Mouse (Mus musculus) testis, postnatal 10 days (tissue): ENCODE data around the gene Stxbp4.

Source experiments
- DNase-seq: peaks from one replicate; pipeline ENCODE4 v3.0.0; 2021; ENCODE audit warnings: low spot score

The Stxbp4 gene

GRCm38 (mm10) chr11:90650231-90650885, 12.5 kb upstream of the Stxbp4 start:
- DNase-seq: no peak

- no peak for DNase-seq
Observed at GRCm38 (mm10) chr11:90649777-90650176, 11.9 kb upstream of the Stxbp4 start.

DNA sequence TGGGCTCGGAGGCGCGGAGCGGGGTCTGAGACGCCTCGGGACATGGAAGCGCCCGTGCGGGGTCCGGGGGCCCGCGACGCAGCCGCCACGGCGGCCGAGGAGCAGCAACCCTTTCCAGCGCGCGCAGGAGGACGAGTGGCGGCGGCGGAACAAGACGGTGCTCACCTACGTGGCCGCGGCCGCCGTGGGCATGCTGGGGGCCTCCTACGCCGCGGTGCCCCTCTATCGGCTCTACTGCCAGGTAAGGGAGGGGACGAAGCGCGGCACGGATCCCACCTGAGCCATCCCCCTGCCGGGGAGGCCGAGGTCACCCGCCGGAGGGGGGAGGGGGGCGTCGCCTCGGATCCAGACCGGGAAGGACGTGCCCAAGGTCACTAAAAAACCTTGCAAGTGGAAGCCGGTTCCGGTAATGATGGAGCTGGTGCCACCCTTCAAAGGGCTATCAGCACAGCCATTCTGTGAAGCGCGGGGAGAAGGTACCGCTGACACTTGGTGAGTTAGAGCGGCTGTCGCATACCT, 487 bp upstream of the Stxbp4 start:
- peak; percentile 78 for DNase-seq

DNA sequence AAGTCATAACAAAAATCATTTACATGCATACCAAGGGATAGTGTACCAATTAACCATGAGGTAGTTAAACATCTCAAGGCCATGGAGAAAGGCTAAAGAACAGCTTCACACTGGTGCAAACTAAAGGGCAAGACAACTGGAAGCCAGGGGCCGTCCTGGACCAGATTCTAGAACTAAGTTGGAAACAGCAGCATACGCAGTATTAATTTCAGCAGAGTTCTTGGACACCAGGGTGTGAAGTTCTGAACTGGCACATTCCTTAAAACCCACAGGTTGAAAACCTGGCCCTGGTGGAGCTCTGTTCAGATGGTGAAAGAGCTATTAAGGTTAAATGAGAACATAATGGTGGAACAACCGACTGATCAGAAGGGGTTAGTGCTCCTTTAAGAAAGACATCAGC, 3.2 kb downstream of the Stxbp4 start:
- DNase-seq: no peak

- DNase-seq: no peak
Observed at GRCm38 (mm10) chr11:90632480-90632879, 5.4 kb downstream of the Stxbp4 start.

GRCm38 (mm10) chr11:90627751-90628150, 10.1 kb downstream of the Stxbp4 start:
- no peak for DNase-seq

DNA sequence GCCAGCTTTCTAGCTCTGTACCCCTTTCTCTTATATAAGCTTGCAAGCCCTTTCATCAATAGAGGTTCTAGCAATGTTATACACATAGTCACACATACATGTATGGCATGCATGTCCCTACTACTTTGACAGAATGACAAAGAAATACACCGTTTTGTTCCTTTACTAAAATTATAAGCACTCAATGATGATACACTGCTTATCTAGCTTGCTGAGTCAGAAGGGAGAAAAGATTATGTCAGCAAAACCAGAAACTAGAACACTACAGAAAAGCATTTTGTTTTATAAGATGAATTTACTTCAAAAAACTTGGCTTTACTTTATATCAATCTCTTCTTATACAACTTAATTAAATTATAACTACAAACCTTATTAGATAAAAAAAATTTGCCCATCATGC, 12.7 kb downstream of the Stxbp4 start:
- DNase-seq: no peak

DNA sequence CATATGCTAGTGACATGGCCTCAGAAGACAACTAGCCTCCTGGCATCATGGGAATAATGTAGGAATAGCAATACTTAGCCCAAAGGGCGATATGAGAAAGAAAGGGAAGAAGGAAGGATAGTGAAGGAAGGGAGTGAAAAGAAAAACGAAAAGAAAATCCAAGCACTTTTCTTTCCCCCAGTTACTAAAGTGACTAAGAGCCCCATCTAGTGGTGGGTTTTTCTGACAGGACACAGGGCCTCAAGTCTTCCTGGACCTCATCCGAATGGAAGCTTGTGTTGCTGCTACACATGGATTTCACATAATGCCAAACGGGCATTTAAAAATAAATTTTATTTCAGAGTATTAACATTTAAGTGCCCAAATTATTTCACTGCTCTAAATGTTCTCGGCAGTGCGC, 14.4 kb downstream of the Stxbp4 start:
- peak; percentile 49 for DNase-seq

DNA sequence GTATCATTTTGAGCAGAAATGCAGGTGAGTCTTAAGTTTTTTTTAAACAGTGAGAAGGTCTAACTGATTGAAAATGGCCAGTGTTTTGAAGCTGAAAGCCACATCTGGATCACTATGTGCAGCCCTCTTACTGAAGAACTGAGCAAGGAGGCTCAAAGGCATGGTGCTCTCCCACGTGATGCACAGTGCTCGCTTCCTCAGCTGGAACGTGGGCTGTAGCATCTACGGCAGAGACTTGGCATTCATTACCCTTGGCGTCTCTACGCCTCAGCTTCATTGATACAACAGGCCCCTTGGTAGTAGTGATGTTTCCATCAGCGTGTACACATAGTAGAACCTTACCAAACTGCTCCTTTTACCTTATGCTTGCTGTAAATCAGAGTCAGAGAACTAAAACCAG, 15.4 kb downstream of the Stxbp4 start:
- no peak for DNase-seq

GRCm38 (mm10) chr11:90622044-90622443, 15.8 kb downstream of the Stxbp4 start:
- no peak for DNase-seq

DNA sequence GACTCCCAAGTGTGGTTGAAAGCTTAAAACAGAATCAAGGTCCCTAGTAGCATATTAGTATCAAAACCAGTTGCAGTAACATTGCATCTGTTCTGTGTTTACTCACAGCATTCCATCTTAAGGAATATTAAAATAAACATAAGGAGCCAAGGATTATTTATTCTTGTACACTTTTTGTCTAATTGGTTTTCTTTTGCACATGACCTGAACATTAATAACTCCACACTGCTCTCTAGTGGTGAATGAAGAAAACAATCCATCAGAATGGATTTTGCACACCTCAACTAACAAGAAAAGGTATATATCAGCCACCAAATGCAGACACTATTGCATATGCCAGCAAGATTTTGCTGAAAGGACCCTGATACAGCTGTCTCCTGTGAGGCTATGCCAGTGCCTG, 21.5 kb downstream of the Stxbp4 start:
- no peak for DNase-seq

GRCm38 (mm10) chr11:90614743-90615142, 23.1 kb downstream of the Stxbp4 start:
- DNase-seq: no peak

GRCm38 (mm10) chr11:90612118-90612517, 25.8 kb downstream of the Stxbp4 start:
- DNase-seq: no peak

- DNase-seq: no peak
Observed at GRCm38 (mm10) chr11:90603066-90603465, 34.8 kb downstream of the Stxbp4 start.

DNA sequence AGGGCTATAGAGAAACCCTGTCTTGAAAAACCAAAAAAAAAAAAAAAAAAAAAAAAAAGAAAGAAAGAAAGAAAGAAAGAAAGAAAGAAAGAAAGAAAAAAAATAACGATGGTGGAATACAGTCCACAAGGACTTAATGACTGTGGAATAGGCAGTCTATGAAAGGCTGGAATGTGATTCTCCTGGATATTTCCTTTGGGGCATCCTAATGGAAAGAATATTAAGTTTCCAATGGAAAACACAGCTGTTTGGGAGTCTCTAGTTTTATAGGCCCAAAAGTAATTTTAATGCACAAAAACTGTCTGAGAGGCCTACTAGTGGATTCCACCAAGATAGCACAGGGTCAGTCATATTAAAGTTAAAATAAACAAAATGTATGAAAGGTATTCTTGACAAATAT, 42.1 kb downstream of the Stxbp4 start:
- DNase-seq: no peak

DNA sequence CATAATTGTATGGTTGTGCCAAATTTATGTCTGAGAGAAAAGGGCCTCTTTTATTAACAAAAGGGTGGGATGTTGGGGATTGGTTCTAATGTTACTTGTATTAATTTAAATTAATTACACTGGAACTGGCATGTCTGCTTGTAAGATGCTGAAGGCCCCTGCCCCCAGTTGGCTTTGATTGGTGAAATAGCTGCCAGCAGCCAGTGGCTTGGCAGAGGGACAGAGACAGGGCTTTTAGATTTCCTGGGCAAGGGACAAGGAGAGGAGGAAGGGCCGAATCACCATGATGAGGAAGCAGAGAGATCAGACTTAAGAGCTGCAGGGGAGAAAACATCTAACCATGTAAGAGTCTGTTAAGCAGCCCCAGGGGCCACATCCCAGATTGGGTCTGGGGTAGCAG, 46.9 kb downstream of the Stxbp4 start:
- no peak for DNase-seq

DNA sequence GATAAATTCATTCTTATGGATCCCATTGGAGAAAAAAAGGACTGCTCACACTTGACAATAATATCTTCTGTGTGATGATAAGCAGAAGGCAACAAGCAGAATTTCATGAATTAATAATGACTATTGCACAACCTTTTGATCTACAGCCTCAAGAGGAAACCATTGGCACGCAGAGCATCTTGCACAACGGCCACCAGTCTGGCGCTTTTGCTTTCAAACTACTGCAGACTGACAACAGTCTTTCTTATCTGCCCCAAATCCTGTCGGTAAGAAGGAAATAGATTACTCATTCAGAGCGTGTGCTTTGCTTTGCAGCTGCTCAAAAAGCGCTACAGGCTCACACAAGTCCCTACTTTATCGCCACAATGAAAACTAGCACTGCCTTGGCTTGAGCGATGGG, 51.7 kb downstream of the Stxbp4 start:
- DNase-seq: no peak

DNA sequence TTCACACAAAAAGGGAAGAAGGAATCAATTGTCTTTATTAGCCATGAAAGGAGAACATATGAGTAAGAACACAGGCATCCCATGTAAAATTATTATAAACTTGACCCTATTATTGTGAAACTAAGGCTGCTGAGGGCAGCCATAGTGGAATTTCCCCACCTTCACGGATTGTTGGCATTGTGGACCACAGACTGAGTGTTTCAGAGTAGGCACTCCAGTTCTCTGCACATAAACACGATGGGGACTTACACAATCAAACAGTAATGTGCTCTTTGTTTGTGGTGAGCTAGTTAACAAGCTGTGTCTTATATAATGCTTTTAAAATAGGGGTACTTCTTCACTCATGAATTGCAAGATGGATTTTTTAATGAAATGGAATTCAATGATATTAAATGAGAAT, 52.1 kb downstream of the Stxbp4 start:
- DNase-seq: no peak

DNA sequence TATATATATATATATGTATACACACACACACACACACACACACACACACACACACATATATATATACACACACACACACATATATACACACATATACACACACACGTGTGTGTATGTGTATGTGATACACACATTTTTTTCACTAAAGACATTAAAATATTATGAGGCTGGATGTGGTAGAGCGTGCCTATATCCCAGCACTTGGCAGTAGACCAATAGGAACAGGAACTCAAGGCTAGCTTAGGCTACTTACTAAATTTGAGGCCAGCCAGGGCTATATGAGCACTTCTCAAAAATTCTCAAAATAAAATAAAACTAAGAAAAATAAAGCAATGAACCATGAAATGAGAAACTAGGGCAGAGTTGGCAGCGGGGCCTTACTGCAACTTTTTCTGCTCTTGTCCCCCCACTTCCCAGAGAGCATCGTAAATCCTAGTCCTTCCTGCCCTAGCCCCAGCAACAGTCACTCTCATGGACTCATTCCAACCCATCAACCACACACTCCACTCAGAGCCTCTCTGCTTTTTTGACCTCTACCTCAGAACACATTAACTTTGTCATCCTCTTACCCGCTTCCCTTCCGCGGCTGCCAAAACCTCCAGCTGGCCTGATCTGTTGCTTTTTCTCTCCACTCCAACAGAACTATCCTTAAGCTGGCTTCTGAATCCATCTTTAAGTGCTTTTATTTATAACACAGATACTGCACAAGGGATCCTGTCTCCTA, 60.7 kb downstream of the Stxbp4 start:
- DNase-seq: no peak

DNA sequence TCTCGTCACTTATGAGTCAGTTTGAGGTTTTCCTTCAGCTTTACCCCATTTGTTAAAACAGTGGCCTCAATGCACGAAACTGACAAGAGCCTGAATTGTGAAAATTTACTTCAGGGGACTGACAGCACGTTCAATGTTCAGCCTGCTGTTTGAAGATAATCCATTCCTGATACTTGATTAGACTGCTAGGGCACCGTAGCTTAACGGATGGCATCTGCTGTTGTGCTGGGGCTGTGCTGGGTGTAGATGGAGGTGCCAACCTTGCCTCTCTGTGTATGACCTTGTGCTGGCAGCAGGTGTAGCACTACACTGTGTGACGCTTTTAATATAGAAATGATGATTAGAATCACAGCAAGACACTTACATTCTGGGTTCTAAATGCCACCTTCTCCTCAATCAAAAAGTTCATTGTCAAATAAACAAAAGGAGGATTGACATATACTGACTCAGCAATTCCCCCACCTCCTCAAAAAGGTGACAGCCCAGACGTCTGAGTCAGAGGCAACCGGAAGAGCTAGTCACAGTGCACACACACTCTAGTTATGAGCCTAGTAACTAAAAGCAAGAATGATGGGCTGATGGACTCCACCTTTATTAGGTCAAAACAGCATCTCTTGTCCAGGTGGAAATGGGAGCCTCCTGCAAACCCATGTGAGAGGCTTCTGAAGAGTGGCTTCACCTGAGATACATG, 61.5 kb downstream of the Stxbp4 start:
- no peak for DNase-seq

GRCm38 (mm10) chr11:90575491-90576048, 62.3 kb downstream of the Stxbp4 start:
- DNase-seq: no peak

GRCm38 (mm10) chr11:90570646-90571259, 67.1 kb downstream of the Stxbp4 start:
- no peak for DNase-seq
